Mouse (Mus musculus): Measurements from ENCODE around the gene Dpysl4.

Dpysl4 gene

GRCm38 (mm10) chr7:139085629-139086194, at the start of gene Dpysl4:
Gene Dpysl4, plus strand, starts transcription at chr7:139086001.
- DNase-seq (ENCODE audit: low read depth, low spot score) = no peak

- DNase-seq (ENCODE audit: low read depth, low spot score) = no peak
These were observed 22.4 kb upstream of the Dpysl4 start for GRCm38 (mm10) chr7:139063406-139063805.

GRCm38 (mm10) chr7:139068182-139068623, 17.6 kb upstream of the Dpysl4 start:
- DNase-seq (ENCODE audit: low read depth, low spot score) = peak; percentile 20

GRCm38 (mm10) chr7:139074189-139074588, 11.6 kb upstream of the Dpysl4 start:
- DNase-seq (ENCODE audit: low read depth, low spot score) = no peak

GRCm38 (mm10) chr7:139075054-139075794, 10.6 kb upstream of the Dpysl4 start:
- DNase-seq (ENCODE audit: low read depth, low spot score) = no peak

GRCm38 (mm10) chr7:139077283-139077682, 8.5 kb upstream of the Dpysl4 start:
- DNase-seq (ENCODE audit: low read depth, low spot score) = no peak

GRCm38 (mm10) chr7:139078181-139078580, 7.6 kb upstream of the Dpysl4 start:
- no peak for DNase-seq (ENCODE audit: low read depth, low spot score)

- no peak for DNase-seq (ENCODE audit: low read depth, low spot score)
These were observed 6.7 kb upstream of the Dpysl4 start for GRCm38 (mm10) chr7:139079141-139079540.

GRCm38 (mm10) chr7:139080714-139081113, 5.1 kb upstream of the Dpysl4 start:
- DNase-seq (ENCODE audit: low read depth, low spot score) = no peak

- no peak for DNase-seq (ENCODE audit: low read depth, low spot score)
These were observed 4.6 kb upstream of the Dpysl4 start for GRCm38 (mm10) chr7:139081158-139081557.

GRCm38 (mm10) chr7:139082281-139082680, 3.5 kb upstream of the Dpysl4 start:
- no peak for DNase-seq (ENCODE audit: low read depth, low spot score)

- DNase-seq (ENCODE audit: low read depth, low spot score) = no peak
These were observed 1.5 kb upstream of the Dpysl4 start for GRCm38 (mm10) chr7:139084316-139084715.

GRCm38 (mm10) chr7:139086195-139087158, 676 bp downstream of the Dpysl4 start:
- DNase-seq (ENCODE audit: low read depth, low spot score) = no peak

GRCm38 (mm10) chr7:139087801-139088200, 2.0 kb downstream of the Dpysl4 start:
- DNase-seq (ENCODE audit: low read depth, low spot score) = no peak

GRCm38 (mm10) chr7:139089892-139090874, 4.4 kb downstream of the Dpysl4 start:
- DNase-seq (ENCODE audit: low read depth, low spot score) = no peak

GRCm38 (mm10) chr7:139091681-139092080, 5.9 kb downstream of the Dpysl4 start:
- no peak for DNase-seq (ENCODE audit: low read depth, low spot score)

- no peak for DNase-seq (ENCODE audit: low read depth, low spot score)
These were observed 6.9 kb downstream of the Dpysl4 start for GRCm38 (mm10) chr7:139092676-139093075.

- DNase-seq (ENCODE audit: low read depth, low spot score) = no peak
These were observed 7.3 kb downstream of the Dpysl4 start for GRCm38 (mm10) chr7:139093124-139093523.

- DNase-seq (ENCODE audit: low read depth, low spot score) = no peak
These were observed 8.0 kb downstream of the Dpysl4 start for GRCm38 (mm10) chr7:139093781-139094180.

- no peak for DNase-seq (ENCODE audit: low read depth, low spot score)
These were observed 9.0 kb downstream of the Dpysl4 start for GRCm38 (mm10) chr7:139094761-139095160.

- DNase-seq (ENCODE audit: low read depth, low spot score) = no peak
These were observed 9.5 kb downstream of the Dpysl4 start for GRCm38 (mm10) chr7:139095282-139095681.
